Mouse (Mus musculus) T-helper 17 cell (primary cell): Measurements from ENCODE around the gene Atp1a1.

ENCODE experiments used
- in situ Hi-C, 2 experiments: fragments of 300-600 bp; cut with MboI, MseI; formaldehyde crosslinking; loops; 1 replicate in 1 of 2; 2 replicates in 1 of 2; pipeline ENCODE4 v1.15.1; 2025; ENCODE audit warnings: high pct_unique_total_duplicates in 2 of 2

Atp1a1 gene

DNA sequence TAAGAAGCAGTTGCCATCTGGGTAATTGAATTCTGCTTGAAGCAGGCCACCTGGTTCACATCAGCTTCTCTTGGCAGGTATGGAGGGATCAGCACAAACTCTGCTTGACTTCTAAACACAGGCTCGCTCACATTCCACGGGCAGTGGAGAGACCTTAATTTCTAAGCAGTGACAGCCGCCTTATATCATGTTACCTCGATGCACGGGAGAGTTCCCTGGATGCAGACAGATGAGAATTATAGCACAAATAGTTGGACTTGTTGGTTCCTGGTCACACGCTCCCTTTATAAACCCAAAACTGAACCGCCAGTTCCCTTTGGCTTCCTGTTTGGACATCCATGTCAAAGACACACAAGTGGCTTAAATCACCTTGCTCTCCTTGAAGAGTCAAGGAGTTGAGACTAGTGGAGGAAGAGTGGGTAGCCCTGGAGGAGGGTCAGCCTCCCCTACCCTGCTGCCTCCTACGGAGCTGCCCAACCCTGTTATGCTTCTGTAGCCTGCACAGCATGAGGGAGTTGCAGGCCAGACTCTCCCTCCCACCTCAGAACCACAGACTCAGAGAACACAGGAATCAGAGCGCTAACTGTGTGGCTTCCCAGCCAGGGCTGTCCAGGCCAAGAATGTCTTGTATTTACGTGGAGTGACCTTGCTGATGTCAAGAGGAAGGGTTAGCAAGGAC is 7.5 kb upstream of the Atp1a1 start:
- in situ Hi-C loops: no loop called here

DNA sequence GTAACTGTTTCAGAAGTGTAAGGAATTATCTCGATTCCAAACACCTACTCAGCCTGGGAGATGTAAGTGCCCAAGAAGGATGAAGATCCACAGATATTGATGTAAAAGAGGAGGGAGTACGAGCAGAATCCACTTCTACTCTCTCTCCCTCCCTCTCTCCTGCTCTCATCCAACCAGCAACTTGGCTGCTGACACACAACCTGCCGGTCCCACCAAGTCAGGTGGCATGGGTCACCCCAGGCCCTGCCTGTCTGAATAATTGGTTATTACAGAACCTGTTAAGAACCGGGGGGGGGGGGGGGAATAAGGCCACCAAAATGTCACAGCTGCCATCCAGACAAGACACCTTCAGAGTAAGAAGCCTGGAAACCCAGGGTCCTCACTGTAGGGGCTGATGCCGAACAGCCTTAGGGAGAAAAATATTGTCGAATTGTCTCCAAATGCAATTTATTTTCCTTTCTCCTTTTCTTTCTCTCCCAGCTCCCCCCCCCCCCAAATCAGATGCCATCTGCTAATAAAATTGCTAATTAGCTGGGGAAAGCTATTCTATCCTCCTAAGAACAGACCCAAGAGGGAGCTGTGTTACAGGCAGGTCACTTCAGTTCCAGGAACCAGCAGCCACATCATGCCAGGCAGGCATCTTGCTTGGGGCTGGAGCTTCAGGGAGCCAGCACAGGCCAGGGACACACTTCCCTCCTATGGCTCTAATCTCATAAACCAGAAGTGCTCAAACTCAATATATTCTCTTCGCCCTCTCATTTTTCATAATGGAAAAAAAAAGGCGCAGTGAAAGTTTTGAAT is 6.7 kb upstream of the Atp1a1 start:
- in situ Hi-C loops: no loop called here

DNA sequence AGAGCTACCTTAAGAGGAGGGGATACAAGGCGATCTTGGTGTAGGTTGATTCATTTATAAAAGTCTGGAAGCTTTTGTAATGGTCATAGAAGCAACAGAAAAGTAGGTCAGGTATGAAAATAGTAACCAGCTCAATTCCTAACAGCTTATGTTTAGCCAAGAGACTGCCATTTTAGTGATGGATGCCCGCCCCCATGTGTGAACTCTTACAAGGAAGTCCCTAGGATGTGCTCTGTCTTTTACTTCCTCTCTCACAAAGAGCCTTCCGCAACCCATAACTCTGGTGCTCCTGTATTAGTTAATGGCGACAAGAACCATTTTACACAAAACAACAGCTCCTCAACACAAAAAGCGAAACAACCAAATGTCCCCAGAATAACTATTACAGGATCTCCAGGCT is 4.8 kb upstream of the Atp1a1 start:
- in situ Hi-C loops: no loop called here

DNA sequence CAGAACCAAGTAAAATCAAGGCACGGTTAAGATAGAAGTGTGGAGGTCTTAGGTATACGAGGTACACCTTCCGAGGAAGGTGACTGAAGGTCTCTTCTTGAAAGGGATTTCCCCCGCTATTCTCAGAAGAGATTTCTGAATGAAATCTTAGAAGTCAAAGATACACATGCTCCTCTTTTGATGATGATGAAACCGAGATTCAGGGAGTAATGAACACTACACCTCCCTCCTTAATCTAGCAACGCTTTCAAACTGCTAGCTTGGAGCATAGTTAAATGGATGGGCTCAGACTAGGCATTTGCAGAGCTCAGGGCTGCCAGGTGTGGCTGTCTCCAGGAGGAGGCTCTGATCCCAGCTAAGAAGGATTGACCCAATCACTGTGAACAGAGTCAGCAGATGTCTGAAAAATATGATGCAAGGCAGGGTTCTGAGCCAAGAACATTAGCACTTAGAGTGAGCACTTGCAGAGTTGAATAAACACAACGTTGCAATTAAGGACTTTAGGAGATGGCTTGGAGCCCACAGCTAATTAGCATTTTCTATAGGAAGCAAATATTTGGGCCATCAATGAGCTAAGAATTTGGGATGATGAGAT is 2.5 kb upstream of the Atp1a1 start:
- in situ Hi-C loops: no loop called here

DNA sequence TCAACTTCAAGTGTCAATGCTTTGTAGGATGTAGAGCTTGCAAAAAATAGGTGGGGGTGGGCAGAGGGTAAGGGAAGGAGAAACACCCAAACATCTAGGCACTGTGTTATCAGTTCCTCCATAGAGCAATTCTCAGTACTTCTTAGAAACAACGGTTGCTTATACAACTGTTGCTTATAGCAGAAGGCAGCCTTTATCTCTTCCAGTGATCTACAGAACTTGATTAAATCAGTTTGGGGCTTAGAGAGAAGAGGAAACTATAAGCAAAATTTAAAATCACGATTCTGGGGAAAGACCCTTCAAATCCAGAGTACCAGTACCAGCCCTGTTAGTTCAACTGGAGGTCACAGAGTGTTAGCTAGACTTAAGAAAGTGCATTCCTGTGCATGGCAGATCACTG is 1.2 kb upstream of the Atp1a1 start:
- in situ Hi-C loops: no loop called here

DNA sequence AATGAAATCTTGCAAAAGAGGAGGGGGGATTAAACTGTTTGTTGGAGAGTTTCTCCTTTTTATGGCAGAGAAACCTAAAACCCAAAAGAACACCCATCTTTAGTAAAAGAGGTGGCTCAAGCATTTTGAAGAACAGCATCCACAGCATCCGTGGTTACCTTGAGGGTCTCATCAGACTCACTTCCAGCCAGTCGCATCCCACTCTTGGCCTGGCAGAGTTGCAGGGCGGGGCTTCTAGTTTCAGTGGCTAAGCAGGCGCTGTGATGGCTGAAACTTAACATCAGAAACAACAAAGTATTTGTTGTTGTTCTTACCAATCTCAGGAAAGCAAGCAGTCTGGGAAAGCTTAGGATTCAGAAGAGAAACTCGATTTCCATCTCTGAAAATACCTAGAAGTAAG is 807 bp upstream of the Atp1a1 start:
- in situ Hi-C loops: no loop called here

DNA sequence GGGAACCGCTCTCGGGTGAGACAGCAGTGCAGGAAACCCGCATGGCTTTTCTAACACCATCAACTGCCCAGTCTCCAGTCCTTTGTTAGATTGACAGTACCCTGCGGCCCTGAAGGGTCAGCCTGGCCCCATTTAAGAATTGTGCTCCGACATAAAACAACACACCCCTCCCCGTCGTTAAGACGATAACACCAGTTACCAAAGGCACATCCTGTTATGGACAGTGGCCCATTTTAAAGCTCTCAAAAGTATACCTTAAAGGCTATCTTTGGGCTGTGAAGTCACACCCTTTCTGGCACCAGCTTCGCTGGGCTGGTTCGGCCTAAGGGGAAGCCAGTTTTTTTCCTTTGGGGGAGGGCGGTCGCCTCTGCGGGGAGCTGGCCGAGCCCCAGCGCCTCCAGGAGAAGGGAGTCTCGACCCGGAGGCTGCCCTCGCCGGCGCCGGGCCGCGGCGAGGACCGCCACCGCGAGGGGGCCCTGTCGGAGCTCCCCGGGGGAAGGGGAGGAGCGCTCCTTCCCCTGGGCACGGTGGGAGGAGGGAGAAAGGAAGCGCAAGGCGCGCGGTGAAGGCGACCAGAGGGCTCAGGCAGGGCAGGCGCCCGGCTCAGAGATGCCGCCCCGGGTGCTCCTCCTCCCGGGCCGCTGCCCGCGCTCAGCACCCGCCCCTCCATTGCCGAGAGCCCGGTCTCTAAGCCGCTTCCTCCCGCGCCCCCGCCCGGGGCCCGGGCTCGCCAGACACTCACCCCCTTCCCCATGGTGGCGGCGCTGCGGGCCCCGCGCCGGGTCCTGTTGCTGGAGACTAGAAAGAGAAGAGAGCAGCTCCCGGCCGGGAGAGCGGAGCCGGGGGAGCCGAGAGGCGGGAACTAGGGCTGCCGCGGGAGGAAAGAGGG is 579 bp downstream of the Atp1a1 start:
- in situ Hi-C loops: no loop called here

DNA sequence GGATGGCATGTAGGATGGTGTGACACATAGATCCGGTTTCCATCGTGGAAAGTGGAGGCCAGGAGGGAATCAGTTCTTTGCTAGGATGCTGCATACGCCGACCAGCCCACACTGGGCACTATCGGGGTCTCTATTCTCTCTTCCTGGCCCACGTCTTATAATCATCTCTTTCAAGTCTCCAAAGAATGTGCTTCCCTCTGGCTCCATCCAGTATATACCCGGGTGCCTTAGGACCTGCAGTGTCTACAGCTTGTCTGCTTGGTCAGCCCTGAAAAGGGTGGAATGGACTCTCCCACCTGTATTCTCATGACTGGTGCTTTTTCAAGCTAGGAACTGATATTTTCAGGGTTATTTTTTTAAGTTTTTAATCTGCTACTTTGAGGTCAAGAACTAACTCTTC is 1.3 kb downstream of the Atp1a1 start:
- in situ Hi-C loops: no loop called here

DNA sequence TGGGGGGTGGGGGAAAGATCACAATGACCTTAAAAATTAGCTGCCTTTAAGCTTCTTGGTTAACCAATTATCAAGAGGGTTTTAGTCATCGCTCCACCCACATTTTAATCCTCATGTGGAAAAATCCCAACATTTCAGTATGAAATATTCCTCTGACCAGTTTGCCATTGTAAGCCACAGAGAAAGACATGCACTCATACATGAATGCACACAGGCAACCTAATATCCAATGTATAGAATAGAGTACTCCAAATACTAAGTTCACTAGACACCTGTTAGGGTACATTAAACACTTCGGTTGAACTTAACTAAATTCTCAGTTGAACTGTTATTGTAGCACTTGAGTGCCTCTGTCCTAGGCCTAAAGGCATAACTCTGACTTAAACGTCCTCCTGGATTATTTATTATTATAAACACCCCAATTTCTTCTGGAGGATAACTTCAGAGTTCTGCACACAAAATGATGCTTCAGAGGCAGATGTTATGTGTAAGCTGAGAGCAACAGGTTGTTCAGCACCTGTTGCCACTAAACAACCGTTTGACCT is 1.9 kb downstream of the Atp1a1 start:
- in situ Hi-C loops: no loop called here

DNA sequence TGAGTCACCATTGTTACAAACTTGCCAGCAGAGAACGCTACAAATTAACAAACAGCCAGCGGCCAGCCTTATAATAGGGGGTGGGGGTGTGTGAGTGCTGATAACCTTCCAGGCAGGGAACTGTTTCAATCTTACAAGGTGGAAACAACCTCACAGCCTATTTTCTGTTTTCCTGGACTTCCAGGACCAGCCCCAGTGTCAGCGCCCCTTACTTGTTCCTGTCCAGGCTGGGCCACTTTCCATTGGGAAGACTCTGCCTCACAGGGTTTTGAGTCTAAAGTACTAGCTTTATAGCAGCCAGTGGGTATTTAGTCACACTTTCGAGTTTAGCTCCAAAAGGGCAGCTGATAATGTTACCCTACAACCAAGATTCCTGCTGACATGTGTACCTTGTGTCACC is 2.8 kb downstream of the Atp1a1 start:
- in situ Hi-C loops: no loop called here

DNA sequence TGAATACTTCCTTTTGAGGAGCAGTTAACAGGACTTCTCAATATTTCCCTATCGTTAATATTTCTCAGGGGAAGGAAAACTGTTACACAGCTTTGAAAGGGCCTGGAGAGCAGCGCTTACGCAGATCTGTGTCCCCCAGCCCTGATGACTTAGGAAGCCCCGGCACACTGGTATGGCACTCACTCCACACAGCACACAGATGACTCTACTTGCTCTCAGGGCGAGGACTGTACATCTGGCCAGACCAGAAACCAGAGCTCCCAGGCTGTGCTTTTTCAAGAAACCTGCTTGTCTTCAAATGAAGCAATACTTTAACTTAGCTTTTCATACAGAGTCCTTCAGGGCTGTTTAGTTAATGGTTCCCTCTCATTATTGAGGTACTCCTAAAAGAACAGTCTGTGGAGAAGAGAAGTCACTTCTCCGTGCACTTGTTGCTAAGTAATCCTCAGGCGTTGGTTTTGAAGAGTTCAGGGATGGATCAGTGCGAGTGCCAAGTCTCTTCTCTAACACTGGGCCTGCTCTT is 3.4 kb downstream of the Atp1a1 start:
- in situ Hi-C loops: no loop called here

DNA sequence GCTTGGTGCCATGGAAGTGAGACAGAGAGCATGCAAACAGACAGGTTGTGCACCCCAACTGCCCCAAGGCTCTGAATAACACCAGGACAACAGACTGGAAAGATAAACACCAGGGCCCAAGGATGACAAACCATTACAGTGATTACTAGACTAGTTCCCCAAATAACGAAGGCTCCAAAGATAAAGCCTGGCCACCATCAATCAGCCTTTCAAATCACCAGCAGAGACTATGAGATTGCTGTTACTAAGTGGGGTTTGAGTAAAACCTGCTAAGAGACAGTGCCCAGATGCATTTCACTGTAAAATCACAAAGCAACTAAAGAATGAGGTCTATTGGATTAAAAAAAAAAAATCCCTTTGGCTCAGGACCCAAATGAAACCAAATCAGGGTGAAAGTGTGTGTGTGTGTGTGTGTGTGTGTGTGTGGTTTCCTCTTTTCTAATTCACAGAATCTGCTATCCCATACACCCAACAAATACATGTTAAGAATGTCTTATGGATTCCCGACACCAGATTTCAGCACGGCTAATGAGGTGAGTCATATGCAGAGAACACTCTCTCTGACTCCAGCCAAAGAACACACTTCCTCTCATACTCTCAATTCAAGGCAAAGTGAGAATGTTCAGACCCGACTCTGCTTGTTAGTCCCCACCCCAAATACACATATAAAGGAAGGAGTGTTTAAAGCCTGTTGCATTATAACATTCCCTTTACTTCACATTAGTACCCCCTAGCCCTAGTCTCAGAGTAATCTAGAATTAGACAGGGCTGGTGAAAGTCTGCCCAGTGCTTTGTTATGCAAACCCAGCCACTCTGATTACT is 4.4 kb downstream of the Atp1a1 start:
- in situ Hi-C loops: loop anchor here in 1 of 2 experiments (25.0 kb wide), 2 partner anchors 1437 to 1438 kb away; partner anchors contain the start of genes Gdap2 and Wdr3

DNA sequence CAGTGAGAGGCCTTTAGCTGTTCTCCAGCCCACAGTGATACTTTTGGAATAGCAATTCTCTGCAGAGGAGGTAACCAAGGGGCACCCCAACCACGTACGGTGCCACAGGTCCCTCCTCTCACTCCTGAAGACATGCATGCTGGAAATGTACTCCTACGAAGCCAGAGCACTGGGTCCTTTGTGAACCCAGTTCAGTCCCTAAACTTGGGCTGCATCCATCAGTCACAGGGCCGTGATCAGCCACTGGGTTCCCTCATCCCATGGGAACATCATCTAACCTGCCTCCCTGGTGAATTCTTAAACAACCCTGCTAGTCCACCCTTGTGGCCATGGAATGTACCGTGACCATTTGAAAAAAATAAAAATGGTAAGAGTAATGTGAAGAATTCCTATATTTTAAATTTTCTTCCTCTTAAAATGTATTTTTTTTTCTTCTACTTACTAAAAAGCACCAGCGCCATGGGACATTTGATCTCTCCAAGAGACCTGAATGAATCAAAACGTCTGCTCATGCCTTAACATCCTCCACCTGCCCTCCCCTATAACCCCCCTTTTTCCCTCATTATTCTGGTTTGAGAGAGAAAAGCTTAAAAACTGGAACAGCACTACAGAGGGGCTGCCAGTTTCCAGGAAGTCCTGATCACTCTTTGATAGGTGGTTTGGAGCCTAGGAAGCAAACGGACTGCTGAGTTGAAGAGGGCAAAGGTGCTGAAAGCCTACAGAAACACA is 5.1 kb downstream of the Atp1a1 start:
- in situ Hi-C loops: loop anchor here in 1 of 2 experiments (25.0 kb wide), 2 partner anchors 1437 to 1438 kb away; partner anchors contain the start of genes Gdap2 and Wdr3

DNA sequence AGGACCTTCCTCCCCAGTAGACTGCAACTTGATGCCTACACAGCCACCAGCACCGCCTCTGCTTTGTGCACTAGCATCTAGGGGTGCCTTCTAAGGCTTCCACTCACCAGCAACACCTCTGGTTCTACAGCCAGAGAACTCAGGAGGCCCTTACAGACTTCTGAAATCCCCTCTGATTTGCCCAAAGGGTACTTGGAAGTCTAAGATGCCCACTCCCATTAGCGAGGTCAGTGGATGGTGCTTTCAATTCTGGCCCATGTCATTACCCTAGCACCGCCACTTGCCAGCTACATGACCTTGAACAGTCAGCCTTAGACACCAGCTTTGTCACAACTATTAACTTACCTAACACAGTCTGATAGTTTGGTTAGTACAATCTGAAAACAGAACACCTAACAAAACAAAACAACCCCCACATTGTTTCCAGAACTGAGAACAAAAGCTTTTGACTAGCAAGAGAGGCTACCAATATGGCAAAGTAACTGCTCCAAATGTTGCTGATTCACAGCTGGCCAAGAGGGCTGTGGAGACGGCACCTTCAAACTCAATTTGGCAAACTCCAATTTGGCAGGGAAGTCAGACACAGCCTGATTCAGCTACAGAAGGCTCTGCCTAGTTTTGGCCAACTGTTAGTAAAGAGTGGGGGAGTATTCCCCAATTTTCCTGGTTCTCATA is 6.1 kb downstream of the Atp1a1 start:
- in situ Hi-C loops: loop anchor here in 1 of 2 experiments (25.0 kb wide), 2 partner anchors 1436 to 1439 kb away; partner anchors contain the start of genes Gdap2 and Wdr3

DNA sequence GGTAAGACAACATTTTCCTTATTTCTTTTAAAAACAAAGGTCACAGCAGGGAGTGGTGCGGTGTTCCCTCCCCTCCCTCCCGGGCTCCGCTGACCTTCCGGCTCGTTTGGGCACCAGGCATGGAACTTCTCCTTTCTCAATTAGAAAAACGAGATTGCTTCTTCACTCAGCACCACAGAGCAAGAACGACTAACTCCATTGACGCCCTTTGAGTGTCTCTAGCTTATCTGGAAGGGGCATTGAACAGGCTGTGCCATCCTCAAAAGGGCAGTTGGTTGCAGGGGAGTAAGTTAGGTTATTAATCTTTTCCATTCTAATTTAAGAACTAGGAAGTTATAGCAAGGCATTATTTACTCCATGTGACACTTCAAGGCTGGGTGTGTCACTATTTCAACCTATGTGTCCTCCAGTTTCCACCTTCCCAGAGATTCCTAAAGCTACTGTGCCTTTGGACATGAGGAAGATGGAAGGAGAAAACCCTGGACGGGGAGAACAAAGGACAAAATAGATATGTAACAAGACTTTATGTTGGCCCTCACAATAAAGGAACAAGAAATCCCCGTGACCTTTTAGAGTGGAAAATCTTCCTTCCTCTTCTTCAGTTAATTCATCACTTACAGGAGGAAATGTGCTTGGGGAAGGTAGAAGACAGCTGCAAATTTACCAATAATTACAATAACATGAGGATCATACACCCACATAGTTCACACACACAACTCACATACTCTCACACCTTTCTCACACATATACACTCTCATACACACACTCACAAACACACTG is 7.0 kb downstream of the Atp1a1 start:
- in situ Hi-C loops: loop anchor here in 1 of 2 experiments (25.0 kb wide), 2 partner anchors 1435 to 1440 kb away; partner anchors contain the start of genes Gdap2 and Wdr3

DNA sequence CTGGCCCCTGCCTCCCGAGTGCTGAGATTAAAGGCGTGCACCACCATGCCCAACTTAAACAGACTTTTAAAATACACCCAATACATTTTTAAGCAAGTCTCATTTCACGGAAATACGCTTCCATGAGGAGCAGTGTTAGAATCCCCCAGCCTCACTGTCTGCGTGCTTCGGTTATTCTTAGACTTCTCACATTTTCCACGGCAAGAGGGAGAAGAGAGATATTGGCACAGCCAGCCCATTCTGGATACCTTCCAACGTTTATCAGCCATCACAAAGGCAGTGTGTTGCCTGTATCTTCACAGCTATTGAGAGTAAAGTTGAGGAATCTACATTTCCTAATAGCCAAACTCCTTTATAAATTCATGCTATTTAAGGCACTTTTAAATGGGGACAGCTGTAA is 7.8 kb downstream of the Atp1a1 start:
- in situ Hi-C loops: loop anchor here in 1 of 2 experiments (25.0 kb wide), 2 partner anchors 1434 to 1441 kb away; partner anchors contain the start of genes Gdap2 and Wdr3

DNA sequence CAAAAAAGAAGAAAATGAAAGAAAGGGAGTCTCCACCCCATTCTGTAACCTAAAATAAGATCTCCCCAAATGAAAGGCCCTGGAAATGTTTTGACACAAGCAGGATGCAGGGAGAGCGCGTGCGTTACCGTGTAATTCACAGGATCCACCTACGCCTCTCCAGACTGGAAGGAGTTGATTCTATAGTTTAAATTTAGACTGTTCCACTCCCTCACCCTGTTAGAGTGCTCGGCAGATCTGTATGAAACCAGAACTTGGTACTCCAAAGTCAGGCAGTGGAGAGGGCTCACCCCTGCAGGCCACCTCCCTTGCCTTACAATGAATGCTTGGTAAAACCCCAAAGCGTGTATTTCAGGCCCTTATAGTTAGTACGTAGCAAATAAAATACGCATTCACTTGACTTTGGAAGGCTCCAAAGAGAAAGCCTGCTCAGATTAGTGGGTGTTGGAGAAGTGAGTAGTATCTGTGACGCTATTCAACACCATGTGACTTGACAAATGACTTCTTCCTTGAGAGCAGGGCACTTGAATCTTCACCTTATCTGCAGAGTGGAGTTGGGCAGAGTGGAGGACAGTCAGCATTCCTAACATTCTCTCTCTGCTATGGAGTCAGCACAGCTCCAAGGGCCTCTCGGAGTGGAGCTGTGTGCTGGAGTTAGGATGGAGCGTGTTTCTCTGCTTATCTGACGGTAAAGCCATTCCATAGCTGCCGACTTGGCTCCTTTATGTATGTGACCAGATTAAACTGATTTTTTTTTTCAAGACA is 8.4 kb downstream of the Atp1a1 start:
- in situ Hi-C loops: loop anchor here in 1 of 2 experiments (25.0 kb wide), 2 partner anchors 1434 to 1441 kb away; partner anchors contain the start of genes Gdap2 and Wdr3
